Mouse (Mus musculus): ENCODE results near the gene Cox8a. TPM values are rescaled to one million over a fixed set of nuclear protein-coding genes. Genes with fewer than 3 reads are reported as not detected.

The Cox8a gene
- polyA plus RNA-seq (2015; fragmentation: Nextera tagmentation; extraction: Ambion mirVana): 818 and 869 TPM in 2 replicates

DNA sequence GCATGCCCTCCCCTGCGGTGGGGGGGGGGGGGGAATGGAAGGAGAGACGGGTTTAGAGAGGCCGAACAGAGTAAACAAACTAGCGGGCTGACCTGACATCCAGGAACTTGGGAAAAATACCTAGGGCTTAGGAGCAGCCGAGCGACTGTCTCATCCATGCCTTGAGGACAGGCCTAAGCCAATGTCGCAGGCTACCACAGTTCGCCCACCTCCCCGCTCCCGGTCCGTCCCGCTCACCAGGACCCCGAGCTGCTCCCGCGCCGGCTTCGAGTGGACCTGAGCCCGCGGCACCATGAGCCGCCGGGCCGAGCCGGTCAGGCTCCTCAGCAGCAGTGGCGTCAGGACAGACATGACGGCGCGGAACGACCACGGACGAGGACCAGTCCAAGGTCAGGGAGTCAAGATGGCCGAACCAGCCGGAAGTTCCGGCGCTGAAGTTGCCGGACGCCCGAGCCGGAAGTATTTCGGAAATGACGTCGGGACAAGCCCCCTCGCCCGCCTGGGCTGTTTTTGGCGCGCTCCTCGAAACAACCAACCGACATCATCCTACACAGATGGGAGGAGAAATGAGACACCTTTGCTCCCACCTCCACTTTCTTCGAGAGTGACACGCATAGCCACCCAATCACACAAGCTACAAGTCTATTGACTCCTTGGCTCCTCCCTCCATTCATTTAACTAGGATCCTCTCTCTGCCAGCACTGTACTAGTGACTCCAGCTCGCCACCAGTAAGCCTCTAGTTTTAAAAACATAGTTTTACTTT lies at the start of gene Cox8a:
Cox8a (minus strand) TSS at position 455 of the 764 bp plus-strand sequence.

DNA sequence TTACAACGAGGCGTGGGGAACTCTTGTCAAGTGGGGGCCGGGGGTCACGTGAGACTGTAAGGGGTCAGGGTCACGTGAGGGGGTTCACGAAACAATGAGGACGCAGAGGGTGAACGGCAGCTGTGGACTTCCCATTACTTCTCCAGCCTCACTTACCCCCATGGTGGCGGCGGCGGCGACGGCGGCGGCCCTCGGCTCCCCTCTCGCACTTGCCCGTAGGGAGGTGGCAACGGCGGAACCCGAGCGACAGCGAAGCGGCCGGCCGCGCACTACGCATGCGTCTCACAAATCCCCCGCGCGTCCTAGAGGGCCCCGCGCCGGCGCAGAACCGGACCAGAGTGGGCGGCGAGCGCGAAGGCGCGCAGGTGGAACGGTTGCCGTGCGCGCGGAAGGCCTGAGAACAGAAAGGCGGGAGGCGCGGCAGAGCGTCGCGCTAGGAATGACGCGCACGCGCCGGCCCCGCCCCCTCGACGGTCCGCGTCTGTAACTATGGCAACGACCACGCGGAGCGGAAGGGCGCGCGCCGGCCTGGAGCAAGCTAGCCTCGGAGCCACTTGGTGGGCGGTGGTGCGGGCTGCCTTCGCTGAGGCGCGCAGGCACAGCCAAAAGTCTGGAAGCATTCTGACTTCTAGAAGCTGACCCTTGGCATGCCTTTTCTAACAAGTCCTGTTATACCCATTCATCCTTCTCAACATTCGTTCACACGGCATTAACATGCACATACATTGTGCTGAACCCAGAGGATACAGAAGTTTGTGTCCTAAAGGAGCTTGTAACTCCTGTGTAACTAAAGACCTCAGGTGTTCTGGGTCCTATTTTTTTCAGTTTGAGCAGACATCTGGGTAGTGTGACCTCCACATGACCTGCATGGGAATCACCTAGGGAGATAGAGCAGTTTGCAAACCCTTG lies 23.6 kb upstream of the Cox8a start, which contains the start of gene Naa40:
Naa40 (minus strand) TSS at position 402 of the 909 bp plus-strand sequence.

DNA sequence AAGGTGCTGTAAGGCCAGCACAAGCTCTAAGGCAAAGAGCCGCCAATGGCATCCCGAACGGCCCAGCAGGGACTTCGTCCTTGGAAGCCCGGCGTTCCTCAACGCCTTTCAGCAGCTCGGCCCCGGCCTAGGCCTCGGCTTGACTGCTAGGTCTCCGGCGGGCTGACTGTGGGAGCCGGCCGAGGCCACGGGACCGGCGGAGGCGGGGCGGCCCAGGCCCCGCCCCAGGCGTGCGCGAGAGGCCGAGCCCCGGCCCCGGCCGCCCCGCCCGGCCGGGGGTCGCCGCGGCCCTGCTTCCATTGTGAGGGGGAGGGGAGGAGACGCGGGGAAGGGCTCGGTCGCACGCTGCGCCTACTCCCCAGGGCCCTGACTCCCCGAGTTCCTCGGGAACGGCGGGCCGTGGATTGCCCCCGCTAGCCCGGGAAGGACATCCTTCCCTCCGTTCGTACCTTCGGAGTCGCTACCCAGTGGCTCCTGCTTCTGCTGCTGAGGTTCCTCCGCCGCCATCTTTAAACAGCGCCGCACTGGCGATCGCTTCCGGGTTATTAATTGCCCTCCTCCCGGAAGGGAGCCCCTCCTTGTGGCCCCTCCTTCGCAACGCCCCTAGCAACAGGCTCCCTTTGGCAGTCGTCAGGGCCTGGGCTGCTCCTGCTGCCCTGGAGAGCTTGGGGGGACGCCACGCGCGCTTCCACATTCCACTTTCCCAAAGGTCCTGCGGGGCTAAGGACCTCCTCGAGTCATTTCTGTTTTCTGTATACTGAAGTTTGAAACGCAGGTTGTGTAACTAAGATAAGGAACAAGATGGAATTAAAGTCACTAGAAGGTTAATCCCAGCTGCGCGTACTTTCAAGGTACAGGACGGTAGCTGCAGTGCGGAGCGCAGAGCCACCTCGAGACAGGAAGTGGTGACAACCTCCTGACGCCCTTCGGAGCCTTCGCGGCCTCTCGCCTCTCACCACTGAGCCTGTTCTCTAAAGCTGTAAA lies 11.4 kb downstream of the Cox8a start, which contains the start of gene Otub1:
Otub1 (minus strand) TSS at position 564 of the 984 bp plus-strand sequence.

Other genes starting within 250 kb of the Cox8a start
- 102 and 119 TPM in 2 replicates for gene Ppp1r14b, start 242.6 kb downstream of the Cox8a start, polyA plus RNA-seq (2015; fragmentation: Nextera tagmentation; extraction: Ambion mirVana)
- gene Plcb3, start 241.1 kb downstream of the Cox8a start, polyA plus RNA-seq (2015; fragmentation: Nextera tagmentation; extraction: Ambion mirVana): 10.4 and 13.6 TPM in 2 replicates
- 70.3 and 74.9 TPM in 2 replicates for gene Fkbp2, start 237.1 kb downstream of the Cox8a start, polyA plus RNA-seq (2015; fragmentation: Nextera tagmentation; extraction: Ambion mirVana)
- gene Vegfb, start 230.0 kb downstream of the Cox8a start, polyA plus RNA-seq (2015; fragmentation: Nextera tagmentation; extraction: Ambion mirVana): 14.6 and 17.7 TPM in 2 replicates
- gene Dnajc4, start 225.0 kb downstream of the Cox8a start, polyA plus RNA-seq (2015; fragmentation: Nextera tagmentation; extraction: Ambion mirVana): 14.3 and 18.0 TPM in 2 replicates
- 14.0 and 15.2 TPM in 2 replicates for gene Nudt22, start 221.5 kb downstream of the Cox8a start, polyA plus RNA-seq (2015; fragmentation: Nextera tagmentation; extraction: Ambion mirVana)
- 3.2 and 3.7 TPM in 2 replicates for gene Trpt1, start 221.5 kb downstream of the Cox8a start, polyA plus RNA-seq (2015; fragmentation: Nextera tagmentation; extraction: Ambion mirVana)
- gene Fermt3, start 198.1 kb downstream of the Cox8a start, polyA plus RNA-seq (2015; fragmentation: Nextera tagmentation; extraction: Ambion mirVana): 123 and 124 TPM in 2 replicates
- 72.5 and 74.9 TPM in 2 replicates for gene Stip1, start 177.6 kb downstream of the Cox8a start, polyA plus RNA-seq (2015; fragmentation: Nextera tagmentation; extraction: Ambion mirVana)
- gene Macrod1, start 160.8 kb downstream of the Cox8a start, polyA plus RNA-seq (2015; fragmentation: Nextera tagmentation; extraction: Ambion mirVana): 7.3 and 8.6 TPM in 2 replicates
- gene Flrt1, start 111.9 kb downstream of the Cox8a start, polyA plus RNA-seq (2015; fragmentation: Nextera tagmentation; extraction: Ambion mirVana): 0.24 and 0.40 TPM in 2 replicates
- 72.8 and 81.2 TPM in 2 replicates for gene Otub1, start 11.3 kb downstream of the Cox8a start, polyA plus RNA-seq (2015; fragmentation: Nextera tagmentation; extraction: Ambion mirVana)
- gene Naa40, start 23.6 kb upstream of the Cox8a start, polyA plus RNA-seq (2015; fragmentation: Nextera tagmentation; extraction: Ambion mirVana): 32.8 and 34.8 TPM in 2 replicates
- 1.5 TPM in 2 replicates for gene Rcor2, start 49.7 kb upstream of the Cox8a start, polyA plus RNA-seq (2015; fragmentation: Nextera tagmentation; extraction: Ambion mirVana)
- gene Mark2, start 124.2 kb upstream of the Cox8a start, polyA plus RNA-seq (2015; fragmentation: Nextera tagmentation; extraction: Ambion mirVana): 25.2 and 32.3 TPM in 2 replicates
- 7.6 and 10.6 TPM in 2 replicates for gene Spindoc, start 165.4 kb upstream of the Cox8a start, polyA plus RNA-seq (2015; fragmentation: Nextera tagmentation; extraction: Ambion mirVana)
- 2.4 and 3.1 TPM in 2 replicates for gene 2700081O15Rik, start 200.0 kb upstream of the Cox8a start, polyA plus RNA-seq (2015; fragmentation: Nextera tagmentation; extraction: Ambion mirVana)